Mouse (Mus musculus) CH12.LX (cell line): ENCODE measurements around the gene Mpig6b. TPM values are rescaled to one million over a fixed set of nuclear protein-coding genes. Genes with fewer than 3 reads are reported as not detected.

Experiments
- DNase-seq: peaks from one replicate; pipeline ENCODE4 v3.0.0-alpha.2; 2013; ENCODE audit errors: extremely low read depth
- H3K27ac ChIP-seq: 2 replicates; pipeline ENCODE4 v1.5.1; 2012; ENCODE audit warnings: low read depth, mild to moderate bottlenecking, control low read depth, moderate library complexity; ENCODE audit not compliant: insufficient read depth
- H3K27me3 ChIP-seq: replicated peaks from 2 replicates; pipeline ENCODE3; 2012; ENCODE audit warnings: inconsistent platforms
- H3K36me3 ChIP-seq, 2 experiments: replicated peaks in 1 of 2; 2 replicates each; pipeline versions ENCODE3 to v1.6.1; 2012; ENCODE audit warnings: inconsistent platforms in 1 of 2, low read length in 1 of 2, mild to moderate bottlenecking in 1 of 2, mixed read lengths in 1 of 2, moderate library complexity in 1 of 2; ENCODE audit not compliant: control insufficient read depth in 1 of 2, insufficient read depth in 1 of 2
- H3K4me1 ChIP-seq, 2 experiments: 2 replicates each; pipeline ENCODE4 v1.6.1; 2012; ENCODE audit warnings: inconsistent platforms in 1 of 2, moderate library complexity in 1 of 2; ENCODE audit not compliant: insufficient read depth in 2 of 2, control insufficient read depth in 1 of 2
- H3K4me2 ChIP-seq: 2 replicates; pipeline ENCODE4 v1.6.1; 2012; ENCODE audit warnings: low read depth, mild to moderate bottlenecking, control low read depth; ENCODE audit not compliant: poor library complexity, insufficient read depth, severe bottlenecking
- H3K4me3 ChIP-seq, 3 experiments: fragments of 150-350 bp in 1 of 3; sonication (generic) in 1 of 3; replicated peaks in 1 of 3; 2 replicates each; pipeline versions ENCODE3 to v1.5.1; 2011 to 2012; ENCODE audit warnings: low read depth in 2 of 3, low read length in 2 of 3, mild to moderate bottlenecking in 2 of 3, moderate library complexity in 2 of 3, control low read depth in 1 of 3, improper control_type of control experiment in 1 of 3, inconsistent platforms in 1 of 3, mixed read lengths in 1 of 3; ENCODE audit not compliant: poor library complexity in 1 of 3
- H3K79me2 ChIP-seq: replicated peaks from 2 replicates; pipeline ENCODE4 v1.6.1; 2012; ENCODE audit warnings: mild to moderate bottlenecking, moderate library complexity; ENCODE audit not compliant: control insufficient read depth, poor library complexity, insufficient read depth, severe bottlenecking; ENCODE audit errors: extremely low read depth
- H3K9ac ChIP-seq: 2 replicates; pipeline ENCODE4 v1.6.1; 2012; ENCODE audit warnings: low read depth, mild to moderate bottlenecking, control low read depth, moderate library complexity; ENCODE audit not compliant: insufficient read depth
- H3K9me3 ChIP-seq: replicated peaks from 2 replicates; pipeline ENCODE3; 2012; ENCODE audit warnings: low read length, inconsistent platforms, mixed read lengths
- BHLHE40 ChIP-seq: IDR thresholded peaks from 2 replicates; pipeline ENCODE4 v1.6.1; 2011; ENCODE audit warnings: mild to moderate bottlenecking, low read depth, low read length, improper control_type of control experiment
- CHD1 ChIP-seq: IDR thresholded peaks from 2 replicates; pipeline ENCODE4 v1.6.1; 2012; ENCODE audit warnings: low read depth, low read length, improper control_type of control experiment, inconsistent platforms
- CHD2 ChIP-seq: IDR thresholded peaks from 2 replicates; pipeline ENCODE4 v1.6.1; 2011; ENCODE audit warnings: low read length, improper control_type of control experiment
- CTCF ChIP-seq, 2 experiments: IDR thresholded peaks in 1 of 2; conservative IDR thresholded peaks in 1 of 2; 2 replicates each; pipeline ENCODE4 v1.5.1; 2011 to 2012; ENCODE audit warnings: low read depth in 2 of 2, low read length in 2 of 2, improper control_type of control experiment in 1 of 2, inconsistent platforms in 1 of 2, mild to moderate bottlenecking in 1 of 2, moderate library complexity in 1 of 2
- E2F4 ChIP-seq: IDR thresholded peaks from 2 replicates; pipeline ENCODE4 v1.6.1; 2011; ENCODE audit warnings: low read depth, low read length, improper control_type of control experiment; ENCODE audit not compliant: insufficient replicate concordance
- EP300 ChIP-seq: IDR thresholded peaks from 2 replicates; pipeline ENCODE4 v1.6.1; 2011; ENCODE audit warnings: low read length, improper control_type of control experiment
- ETS1 ChIP-seq: conservative IDR thresholded peaks from 2 replicates; pipeline ENCODE4 v1.6.1; 2012; ENCODE audit warnings: low read depth, mild to moderate bottlenecking, inconsistent platforms, low read length, improper control_type of control experiment, moderate library complexity
- HCFC1 ChIP-seq: IDR thresholded peaks from 2 replicates; pipeline ENCODE4 v1.6.1; 2012; ENCODE audit warnings: low read depth, mild to moderate bottlenecking, inconsistent platforms, low read length, improper control_type of control experiment
- IRF4 ChIP-seq: IDR thresholded peaks from 2 replicates; pipeline ENCODE4 v1.6.1; 2014; ENCODE audit warnings: low read depth, mild to moderate bottlenecking, inconsistent platforms, low read length, improper control_type of control experiment
- JUN ChIP-seq: IDR thresholded peaks from 2 replicates; pipeline ENCODE4 v1.6.1; 2011; ENCODE audit warnings: low read depth, mild to moderate bottlenecking, low read length, improper control_type of control experiment, moderate library complexity; ENCODE audit not compliant: insufficient read depth
- MAFK ChIP-seq: IDR thresholded peaks from 2 replicates; pipeline ENCODE4 v1.6.1; 2011; ENCODE audit warnings: low read length, improper control_type of control experiment; ENCODE audit not compliant: insufficient replicate concordance
- MAX ChIP-seq: IDR thresholded peaks from 2 replicates; pipeline ENCODE4 v1.6.1; 2011; ENCODE audit warnings: low read length, improper control_type of control experiment
- MAZ ChIP-seq: IDR thresholded peaks from 2 replicates; pipeline ENCODE4 v1.6.1; 2012; ENCODE audit warnings: low read depth, mild to moderate bottlenecking, inconsistent platforms, low read length, improper control_type of control experiment, moderate library complexity
- MEF2A ChIP-seq: IDR thresholded peaks from 2 replicates; pipeline ENCODE4 v1.6.1; 2014; ENCODE audit warnings: low read depth, mild to moderate bottlenecking, inconsistent platforms, low read length, improper control_type of control experiment, borderline replicate concordance
- NELFE ChIP-seq: IDR thresholded peaks from 2 replicates; pipeline ENCODE4 v1.6.1; 2011; ENCODE audit warnings: low read depth, low read length, improper control_type of control experiment
- PAX5 ChIP-seq: IDR thresholded peaks from 2 replicates; pipeline ENCODE4 v1.6.1; 2012; ENCODE audit warnings: low read length, inconsistent platforms, mixed read lengths
- POLR2AphosphoS2 ChIP-seq: IDR thresholded peaks from 2 replicates; pipeline ENCODE4 v1.6.1; 2011; ENCODE audit warnings: low read depth, low read length, improper control_type of control experiment
- RCOR1 ChIP-seq: conservative IDR thresholded peaks from 2 replicates; pipeline ENCODE4 v1.6.1; 2012; ENCODE audit warnings: low read depth, mild to moderate bottlenecking, inconsistent platforms, low read length, improper control_type of control experiment
- SIN3A ChIP-seq: IDR thresholded peaks from 2 replicates; pipeline ENCODE4 v1.6.1; 2012; ENCODE audit warnings: low read length, improper control_type of control experiment, inconsistent platforms
- TBP ChIP-seq: conservative IDR thresholded peaks from 2 replicates; pipeline ENCODE4 v1.6.1; 2011; ENCODE audit warnings: low read depth, low read length, improper control_type of control experiment
- UBTF ChIP-seq: IDR thresholded peaks from 2 replicates; pipeline ENCODE4 v1.6.1; 2012; ENCODE audit warnings: low read depth, mild to moderate bottlenecking, inconsistent platforms, low read length, improper control_type of control experiment, moderate library complexity
- USF2 ChIP-seq: conservative IDR thresholded peaks from 2 replicates; pipeline ENCODE4 v1.6.1; 2011; ENCODE audit warnings: low read depth, low read length, improper control_type of control experiment
- ZC3H11A ChIP-seq: IDR thresholded peaks from 2 replicates; pipeline ENCODE4 v1.6.1; 2012; ENCODE audit warnings: low read depth, mild to moderate bottlenecking, inconsistent platforms, low read length, improper control_type of control experiment
- ZKSCAN1 ChIP-seq: IDR thresholded peaks from 2 replicates; pipeline ENCODE4 v1.6.1; 2012; ENCODE audit warnings: low read depth, inconsistent platforms, low read length, improper control_type of control experiment, borderline replicate concordance
- ZMIZ1 ChIP-seq: IDR thresholded peaks from 2 replicates; pipeline ENCODE4 v1.6.1; 2012; ENCODE audit warnings: low read depth, mild to moderate bottlenecking, inconsistent platforms, low read length, improper control_type of control experiment
- dilution Hi-C: fragments of 300-500 bp; cut with MboI; formaldehyde crosslinking; loops from 2 replicates; pipeline ENCODE4 v1.14.3; 2020; ENCODE audit warnings: low sequenced_read_pairs; ENCODE audit not compliant: extremely low pct_unique_long_range_greater_than_20kb, extremely low pct_ligation_motif_present
- in situ Hi-C: fragments of 300-500 bp; cut with MboI; formaldehyde crosslinking; loops from 3 replicates; pipeline ENCODE4 v1.14.3; 2019; ENCODE audit warnings: low sequenced_read_pairs, low pct_ligation_motif_present, low pct_unique_long_range_greater_than_20kb, mixed read lengths
- polyA plus RNA-seq: library from polyadenylated mRNA; unstranded; fragments of >175 nt; gene quantifications from 2 replicates; pipeline ENCODE4 v1.2.1, GENCODE M21; 2012; ENCODE audit warnings: low read depth; ENCODE audit not compliant: insufficient read length
- total RNA-seq, 2 experiments: library from RNA; depleted of rRNA; stranded (reverse); fragments of 300-350 nt in 1 of 2; fragments of >200 nt in 1 of 2; gene quantifications; 2 replicates each; pipeline ENCODE4 v1.2.3; 2012 to 2014

Gene Mpig6b
- total and polyA plus RNA-seq, 3 experiments: 0.10 TPM; not detected in 2

DNA sequence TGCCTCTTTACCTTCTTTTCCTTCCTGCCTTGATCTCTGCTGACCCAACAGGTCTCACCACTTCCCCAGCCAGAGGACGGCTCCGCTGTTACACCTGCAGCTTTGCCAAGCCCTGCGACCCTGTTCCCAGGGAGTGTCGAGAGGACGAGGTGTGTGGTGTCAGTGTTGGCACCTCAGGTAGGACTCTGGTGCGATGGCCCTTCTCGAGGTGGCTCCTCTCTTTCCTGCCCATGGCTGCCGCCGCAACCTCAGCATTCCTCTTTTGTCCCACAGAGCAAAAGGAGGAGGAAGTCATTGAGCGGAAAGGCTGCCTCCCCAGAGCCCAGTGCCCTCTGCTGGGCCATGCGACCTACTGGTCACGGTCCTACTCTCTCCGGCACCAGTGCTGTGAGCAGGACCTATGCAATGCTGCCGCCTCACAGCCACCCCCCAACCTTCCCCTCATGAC lies 11.8 kb upstream of the Mpig6b start, which contains the start of gene Ly6g6d:
Ly6g6d (minus strand) TSS at position 280 of the 448 bp plus-strand sequence.
- Histone ChIP-seq H3K4me2 (no peak within 1 kb of the TSS), H3K4me1 (peaks cover 14 to 22% of the 10 kb centered on the region in 2 experiments), H3K27ac (no peak within 1 kb of the TSS), H3K9me3 (no peaks in the 10 kb centered on the region), H3K36me3 (no peaks in the 10 kb centered on the region), H3K79me2 (no peaks in the 10 kb centered on the region), H3K4me3 (no peak within 1 kb of the TSS), H3K9ac (no peak within 1 kb of the TSS), H3K27me3 (no peaks in the 10 kb centered on the region)
- dilution Hi-C loops (no loop called here), in situ Hi-C loops (no loop called here)
- no peak for DNase-seq
- TF ChIP-seq ZMIZ1: no peak
- no peak for TF ChIP-seq PAX5
- TF ChIP-seq MAX: no peak
- no peak for TF ChIP-seq ZKSCAN1
- no peak for TF ChIP-seq EP300
- no peak for TF ChIP-seq CTCF (conservative IDR thresholded peaks at IDR 0.05 in 1 of 2, IDR thresholded peaks at IDR 0.05 in 1 of 2; ENCODE audit: low read depth in 2 of 2, low read length in 2 of 2)
- no peak for TF ChIP-seq IRF4
- no peak for TF ChIP-seq HCFC1
- TF ChIP-seq CHD2: no peak
- no peak for TF ChIP-seq UBTF
- TF ChIP-seq SIN3A: no peak
- no peak for TF ChIP-seq MEF2A
- no peak for TF ChIP-seq MAFK
- TF ChIP-seq CHD1: no peak
- no peak for TF ChIP-seq USF2

DNA sequence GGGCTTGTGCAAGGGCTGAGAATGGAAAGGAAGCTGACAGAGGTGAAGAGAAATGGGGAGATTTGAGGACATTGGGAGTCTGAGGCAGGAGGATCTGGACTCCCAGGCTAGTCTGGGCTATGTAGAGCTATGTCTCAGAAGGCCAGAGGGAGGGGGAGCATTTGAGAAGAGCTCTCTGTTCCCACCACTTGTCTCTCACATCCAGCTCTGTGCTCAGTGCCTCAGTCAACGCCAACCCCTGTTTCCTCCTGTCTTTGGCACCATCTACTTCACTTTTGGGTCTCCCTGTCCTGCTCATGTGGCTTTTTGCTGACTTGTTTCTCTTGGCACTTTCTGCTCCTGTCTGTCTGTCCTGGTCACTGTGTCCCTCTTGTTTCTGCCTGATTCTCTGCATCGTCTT lies 11.3 kb upstream of the Mpig6b start:
- in situ Hi-C loops: no loop called here
- H3K9ac ChIP-seq: no peak overlapping the region
- TF ChIP-seq IRF4: no peak
- TF ChIP-seq CHD1: no peak
- no peak for TF ChIP-seq HCFC1
- TF ChIP-seq ETS1: no peak
- TF ChIP-seq UBTF: no peak
- TF ChIP-seq PAX5: no peak
- TF ChIP-seq E2F4: no peak
- TF ChIP-seq POLR2AphosphoS2: no peak
- no peak for TF ChIP-seq TBP
- no peak for TF ChIP-seq NELFE
- TF ChIP-seq JUN: no peak
- TF ChIP-seq ZC3H11A: no peak
- no peak for TF ChIP-seq BHLHE40
- no peak for TF ChIP-seq RCOR1
- no peak for TF ChIP-seq MAZ
- TF ChIP-seq, all 38 proteins: peak for 0

More for the DNA sequence above, 11.3 kb upstream of the Mpig6b start:
- H3K4me2 ChIP-seq: no peak overlapping the region
- DNase-seq: no peak
- no peaks in the 10 kb centered on the region for H3K79me2 ChIP-seq
- no peaks in the 10 kb centered on the region for H3K36me3 ChIP-seq
- no peak overlapping the region for H3K27ac ChIP-seq
- H3K4me3 ChIP-seq: no peak overlapping the region
- dilution Hi-C loops: no loop called here
- H3K9me3 ChIP-seq: no peaks in the 10 kb centered on the region
- H3K27me3 ChIP-seq: no peaks in the 10 kb centered on the region
- peaks cover 14 to 22% of the 10 kb centered on the region in 2 experiments for H3K4me1 ChIP-seq
